Mouse (Mus musculus): ENCODE data around the gene Hist1h2bg.

DNA sequence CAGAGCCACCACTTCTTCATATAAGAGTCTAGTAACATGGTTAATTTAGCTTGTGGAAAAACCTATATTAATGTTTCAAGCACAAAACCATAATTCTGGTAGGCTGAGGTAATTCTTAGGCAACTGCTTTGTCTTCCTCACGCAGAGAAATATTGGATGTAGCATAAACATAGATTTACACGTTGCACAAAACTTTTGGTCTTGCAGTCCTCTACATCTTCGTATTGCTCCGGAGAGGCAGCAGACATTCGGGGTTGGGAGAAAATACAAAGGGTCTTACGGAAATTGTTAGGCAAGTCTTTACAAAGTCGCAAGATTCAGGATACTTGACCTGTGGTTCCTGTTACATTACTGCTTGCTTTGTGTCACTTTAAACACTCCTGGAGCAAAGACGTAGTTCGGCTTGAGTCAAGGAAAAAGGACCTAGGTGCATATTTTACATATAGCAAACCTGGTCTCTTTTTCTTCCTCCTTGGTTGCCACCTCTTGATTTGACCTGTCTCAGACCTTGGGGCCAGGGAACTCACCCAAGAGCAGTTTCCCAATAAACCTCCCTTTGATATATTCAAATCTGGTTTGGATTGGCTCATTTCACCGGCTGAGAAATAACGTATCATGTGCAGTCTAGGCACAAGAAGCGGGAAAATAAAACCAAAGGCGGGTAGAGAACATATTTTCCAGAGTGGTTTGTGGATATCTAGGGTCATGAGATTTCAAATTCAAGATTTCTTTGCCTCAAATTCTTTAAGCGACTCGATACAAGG is 36.6 kb upstream of the Hist1h2bg start:
- TF ChIP-seq EP300 (IDR thresholded peaks at IDR 0.05; ENCODE audit: low read depth) (no peak), CTCF (IDR thresholded peaks at IDR 0.05; ENCODE audit: low read depth) (no peak)

All from heart, postnatal 0 days (tissue).